Comparison of ENCODE assay signal across 20 mouse cellular contexts in genomic region chr14:102329409-102329808, GRCm38 (mm10).
"Had no signal": no experiment of that assay in that cellular context is flagged by ENCODE, and none has a peak within 500 bp of the region (broad histone marks: within the 10 kb centered on the region; RNA-seq: fewer than 3 reads in every experiment).

No protein-coding gene starts in this region.

- H3K36me3 ChIP-seq: limb, embryonic 12.5 days; limb, embryonic 15.5 days; liver, embryonic 12.5 days; liver, embryonic 15.5 days; lung, embryonic 15.5 days; neural tube, embryonic 12.5 days; neural tube, embryonic 15.5 days had no signal

- H3K4me2 ChIP-seq: limb, embryonic 12.5 days; limb, embryonic 15.5 days; liver, embryonic 12.5 days; liver, embryonic 15.5 days; lung, embryonic 15.5 days; midbrain, embryonic 11.5 days; neural tube, embryonic 12.5 days; neural tube, embryonic 15.5 days had no signal

- H3K4me1 ChIP-seq: limb, embryonic 12.5 days; limb, embryonic 15.5 days; liver, embryonic 12.5 days; liver, embryonic 15.5 days; lung, embryonic 15.5 days; neural tube, embryonic 12.5 days; neural tube, embryonic 15.5 days had no signal

- H3K27ac ChIP-seq: left cerebral cortex, adult 2 months; limb, embryonic 12.5 days; limb, embryonic 15.5 days; liver, embryonic 12.5 days; liver, embryonic 15.5 days; lung, embryonic 15.5 days; neural tube, embryonic 12.5 days; neural tube, embryonic 15.5 days had no signal

- H3K27me3 ChIP-seq: limb, embryonic 12.5 days; limb, embryonic 15.5 days; liver, embryonic 12.5 days; liver, embryonic 15.5 days; lung, embryonic 15.5 days; neural tube, embryonic 12.5 days; neural tube, embryonic 15.5 days had no signal

- H3K4me3 ChIP-seq: left cerebral cortex, adult 2 months; limb, embryonic 12.5 days; limb, embryonic 15.5 days; liver, embryonic 12.5 days; liver, embryonic 15.5 days; lung, embryonic 15.5 days; neural tube, embryonic 12.5 days; neural tube, embryonic 15.5 days had no signal

- ATAC-seq: liver, embryonic 12.5 days had no signal

- DNase-seq: kidney, adult 9 months; kidney, postnatal 25 days; layer of hippocampus, postnatal 36 days; lung, adult 18-20 months; lung, postnatal 10 days; lung, postnatal 36 days; midbrain, embryonic 14.5 days; right cerebral cortex, adult 18-20 months; right cerebral cortex, postnatal 14 days; right cerebral cortex, postnatal 4 days; thymus, postnatal 25 days had no signal

- H3K9ac ChIP-seq: limb, embryonic 12.5 days; limb, embryonic 15.5 days; liver, embryonic 12.5 days; liver, embryonic 15.5 days; lung, embryonic 15.5 days; neural tube, embryonic 12.5 days; neural tube, embryonic 15.5 days had no signal

- H3K9me3 ChIP-seq: limb, embryonic 12.5 days; limb, embryonic 15.5 days; liver, embryonic 12.5 days; liver, embryonic 15.5 days; lung, embryonic 15.5 days; neural tube, embryonic 12.5 days; neural tube, embryonic 15.5 days had no signal
